Mouse (Mus musculus) erythroblast, adult 5-6 weeks (primary cell): Measurements from ENCODE around the gene Arf1. TPM values are rescaled to one million over a fixed set of nuclear protein-coding genes. Genes with fewer than 3 reads are reported as not detected.
"Not testable (repeated sequence)": the region's sequence is repeated elsewhere in the genome, so short reads cannot be mapped to it uniquely, and the experiment has no call there.

ENCODE experiments used
- ATAC-seq: replicated peaks from 2 replicates; pipeline ENCODE4 v1.8.0; 2016; ENCODE audit warnings: moderate number of reproducible peaks, mild to moderate bottlenecking, moderate TSS enrichment, inconsistent platforms; ENCODE audit not compliant: poor library complexity, low FRiP score, severe bottlenecking
- total RNA-seq, 2 experiments: library from RNA; stranded (forward) in 1 of 2; stranded (reverse) in 1 of 2; fragments of 150-400 nt in 1 of 2; fragments of 200-764, 138-1000 nt in 1 of 2; gene quantifications; 2 replicates each; pipeline versions ENCODE4 v1.2.3 to v1.2.4; 2015 to 2017; ENCODE audit warnings: low replicate concordance in 2 of 2

Arf1 gene
- total RNA-seq, 2 experiments from 2014 or later = 93.9 to 132 TPM

GRCm38 (mm10) chr11:59227604-59228121 is 407 bp downstream of the Arf1 start:
- ATAC-seq = peak; percentile 11

DNA sequence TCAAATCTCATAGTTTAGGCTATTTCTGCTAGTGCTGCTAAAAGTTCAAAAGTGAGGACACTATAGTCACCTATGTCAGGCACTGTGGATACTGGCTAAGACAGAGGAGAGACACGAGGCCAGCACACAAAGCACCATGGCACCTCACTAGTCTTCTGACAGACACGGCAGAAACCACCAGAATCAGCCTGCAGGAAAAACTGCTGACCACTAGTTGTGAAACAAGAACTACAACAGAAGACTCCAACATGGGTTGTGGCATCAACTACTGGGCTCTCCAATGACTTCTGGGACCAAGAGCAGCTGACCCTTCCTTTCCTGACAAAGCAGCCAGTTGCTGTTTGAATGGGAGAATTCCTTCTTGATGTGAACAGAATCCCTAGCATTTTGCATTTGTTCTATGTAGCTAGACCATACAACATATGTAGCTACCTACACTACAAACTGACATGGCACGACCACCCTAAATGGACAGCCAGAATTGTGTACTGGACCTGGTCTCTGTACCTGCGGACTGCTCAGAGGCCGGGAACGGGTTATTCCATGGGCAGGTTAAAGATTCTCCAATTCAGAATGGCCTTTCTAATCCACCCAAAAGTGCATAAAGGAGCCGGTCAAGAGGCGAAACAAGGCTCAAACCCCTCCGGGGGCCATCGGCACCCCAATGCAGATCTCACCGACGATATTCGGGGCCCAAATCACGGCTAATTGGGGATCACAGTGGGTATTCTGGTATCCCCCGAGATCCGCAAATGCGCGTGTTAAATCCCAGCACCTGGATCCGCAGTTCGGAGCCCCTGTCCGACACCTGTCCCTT is 1.1 kb downstream of the Arf1 start:
- ATAC-seq = 0 out of 2 replicates have a peak, but pooled peaks have one; percentile 6

- peak; percentile 36; the same call in 1 of the 2 replicates for ATAC-seq
These were observed 1.8 kb downstream of the Arf1 start for GRCm38 (mm10) chr11:59226251-59226650.

- ATAC-seq = no peak
These were observed 2.9 kb downstream of the Arf1 start for GRCm38 (mm10) chr11:59225167-59225566.

DNA sequence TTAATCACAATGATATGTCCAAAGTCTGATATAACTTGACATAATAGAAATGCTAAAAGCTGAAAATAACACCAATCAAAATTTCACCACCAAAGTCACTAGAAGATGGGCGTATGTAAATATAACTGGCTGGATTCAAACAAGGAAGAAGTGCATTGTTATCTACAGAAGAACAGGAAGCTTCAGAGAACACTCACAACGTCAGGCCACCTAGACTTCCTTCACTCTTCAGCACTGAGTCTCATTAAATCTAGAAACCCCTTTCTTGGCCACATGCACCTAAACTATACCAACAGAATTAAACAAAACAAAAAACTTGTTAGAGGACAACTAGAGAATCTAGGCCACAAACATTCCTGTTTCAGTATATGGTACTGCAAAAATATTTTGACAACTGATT is 3.6 kb downstream of the Arf1 start:
- no peak for ATAC-seq

GRCm38 (mm10) chr11:59224025-59224424 is 4.0 kb downstream of the Arf1 start:
- ATAC-seq = no peak

DNA sequence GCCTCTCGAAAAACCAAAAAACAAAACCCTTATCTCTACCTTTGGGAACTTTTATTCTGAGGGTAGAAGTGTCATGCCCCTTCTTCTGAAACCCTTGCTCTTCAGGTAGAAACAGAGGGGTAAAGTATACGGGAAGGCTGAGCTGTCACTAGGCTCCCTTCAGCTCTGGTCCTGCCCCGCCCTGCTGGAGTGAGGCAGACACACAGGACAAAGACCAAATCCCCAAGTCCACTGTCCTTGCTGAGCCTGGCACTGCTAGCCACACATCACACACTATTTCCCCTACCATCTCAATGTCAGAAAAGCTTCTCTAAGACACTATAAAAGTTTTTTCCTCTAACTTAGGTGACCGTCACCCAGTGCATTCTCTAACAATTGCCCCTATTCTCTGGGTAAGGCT is 5.8 kb downstream of the Arf1 start:
- no peak for ATAC-seq

- no peak for ATAC-seq
These were observed 6.5 kb downstream of the Arf1 start for GRCm38 (mm10) chr11:59221604-59222003.

DNA sequence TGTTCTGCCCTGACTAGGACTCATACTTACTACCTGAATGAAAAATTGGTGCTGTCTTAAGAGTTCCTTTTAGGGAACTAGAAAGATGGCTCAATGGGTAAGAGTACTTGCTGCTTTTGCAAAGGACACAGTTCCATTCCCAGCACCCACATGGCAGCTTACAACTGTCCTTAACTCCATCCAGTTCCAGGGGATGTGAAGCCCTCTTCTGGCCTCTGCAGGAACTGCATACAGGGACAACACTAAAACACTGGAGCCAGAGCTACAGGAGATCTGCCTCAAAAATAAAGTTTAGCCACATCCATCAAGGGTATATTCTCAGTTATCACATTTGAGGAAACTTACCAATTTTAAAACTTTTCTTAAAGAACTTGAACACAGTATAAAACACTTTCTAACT is 9.0 kb downstream of the Arf1 start:
- ATAC-seq = peak; percentile 68; the same call in 1 of the 2 replicates

DNA sequence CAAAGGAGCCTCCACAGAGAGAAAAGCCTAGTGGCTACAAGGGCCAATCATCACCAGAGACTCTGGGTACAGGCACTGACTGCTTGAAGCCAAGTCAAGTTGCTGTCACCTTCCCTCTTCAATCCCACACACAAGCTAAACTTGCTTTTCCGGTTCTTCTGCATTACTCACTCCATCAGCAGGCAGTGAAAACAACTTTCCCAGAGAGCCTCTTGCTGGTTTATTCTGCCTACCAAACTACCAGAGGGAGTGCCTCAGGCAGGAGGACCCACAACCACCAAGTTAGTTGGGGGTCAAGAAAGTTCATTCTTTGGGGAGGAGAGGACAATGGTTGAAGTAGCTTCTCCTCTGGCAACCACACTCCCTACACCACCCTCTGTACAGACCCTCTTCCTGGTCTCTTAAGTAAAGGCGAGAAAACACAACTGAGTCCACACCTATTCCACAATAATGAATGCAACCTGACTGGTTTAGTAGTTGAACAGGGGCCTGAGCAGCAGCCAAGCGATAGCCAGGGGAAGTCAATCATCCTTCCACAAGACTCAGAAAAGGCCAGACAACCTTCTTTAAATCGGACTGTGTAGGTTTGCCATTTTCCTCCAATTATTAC is 9.6 kb downstream of the Arf1 start:
- ATAC-seq = no peak

GRCm38 (mm10) chr11:59216955-59217354 is 11.1 kb downstream of the Arf1 start:
- no peak for ATAC-seq

GRCm38 (mm10) chr11:59212892-59213494 is 15.1 kb downstream of the Arf1 start:
- no peak for ATAC-seq

- not testable (repeated sequence) for ATAC-seq
These were observed 15.8 kb downstream of the Arf1 start for GRCm38 (mm10) chr11:59212320-59212719.

DNA sequence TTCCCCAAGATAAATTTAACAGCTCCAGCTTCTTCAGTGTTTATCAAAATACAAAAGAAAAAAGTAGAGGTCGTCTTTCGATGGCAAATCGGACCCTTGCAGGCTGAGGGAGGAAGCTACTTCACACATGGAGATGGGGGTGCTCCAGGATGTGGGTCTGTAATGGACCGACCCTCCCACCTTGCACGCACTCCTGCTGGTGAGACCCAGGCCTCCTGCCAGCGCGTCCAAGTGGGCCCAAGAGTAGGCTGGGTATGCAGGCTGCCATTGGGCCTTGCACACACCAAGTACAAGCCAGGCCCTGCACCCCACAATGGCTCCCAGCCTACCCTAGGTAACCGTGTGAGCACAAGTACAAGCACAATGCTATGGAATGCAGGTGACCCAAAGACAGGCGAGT is 16.5 kb downstream of the Arf1 start:
- not testable (repeated sequence) for ATAC-seq

GRCm38 (mm10) chr11:59210020-59210419 is 18.1 kb downstream of the Arf1 start:
- no peak for ATAC-seq

DNA sequence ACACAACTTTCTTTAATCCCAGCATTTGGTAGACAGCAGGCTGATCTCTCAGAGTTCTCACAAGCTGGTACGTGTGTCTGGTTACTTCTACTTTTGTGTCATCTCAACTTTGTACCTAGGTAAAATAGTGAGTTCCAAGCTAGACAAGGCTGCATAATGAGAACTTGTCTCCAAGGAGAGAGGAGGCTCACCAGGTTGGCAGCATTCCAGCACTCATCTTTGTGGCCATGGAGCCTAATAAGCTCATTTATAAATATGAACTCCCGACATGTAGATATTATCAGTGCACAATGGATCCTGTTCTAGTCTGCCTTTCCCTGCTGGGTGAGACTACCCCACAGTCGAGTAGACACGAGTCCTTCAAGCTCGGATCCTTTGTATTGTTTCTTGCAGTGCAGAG is 18.5 kb downstream of the Arf1 start:
- ATAC-seq = no peak

DNA sequence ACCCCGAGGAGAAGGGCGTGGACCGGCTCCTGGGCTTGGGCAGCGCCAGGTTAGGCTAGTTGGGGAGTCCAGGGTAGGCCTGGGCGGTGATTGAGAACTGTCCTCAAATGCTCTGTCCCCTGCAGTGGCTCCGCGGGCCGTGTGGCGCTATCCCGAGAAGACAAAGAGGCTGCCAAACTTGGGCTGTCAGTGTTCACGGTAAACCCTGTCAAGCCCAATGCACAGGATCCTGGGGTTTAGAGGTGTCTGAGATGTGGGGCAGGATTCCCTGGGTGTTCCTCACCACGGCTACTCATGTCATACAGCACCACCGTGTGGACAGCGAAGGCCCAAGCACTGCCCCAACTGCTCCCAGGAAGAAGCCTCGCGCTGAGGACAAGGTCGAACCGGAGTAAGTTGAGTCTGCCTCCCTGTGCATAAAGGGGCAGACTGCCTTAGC is 19.0 kb downstream of the Arf1 start:
- peak; percentile 86 for ATAC-seq

- ATAC-seq = peak; percentile 87
These were observed 19.8 kb downstream of the Arf1 start, which contains the start of gene 2310033P09Rik for GRCm38 (mm10) chr11:59208153-59208831. 2310033P09Rik (plus strand) TSS chr11:59208321.

DNA sequence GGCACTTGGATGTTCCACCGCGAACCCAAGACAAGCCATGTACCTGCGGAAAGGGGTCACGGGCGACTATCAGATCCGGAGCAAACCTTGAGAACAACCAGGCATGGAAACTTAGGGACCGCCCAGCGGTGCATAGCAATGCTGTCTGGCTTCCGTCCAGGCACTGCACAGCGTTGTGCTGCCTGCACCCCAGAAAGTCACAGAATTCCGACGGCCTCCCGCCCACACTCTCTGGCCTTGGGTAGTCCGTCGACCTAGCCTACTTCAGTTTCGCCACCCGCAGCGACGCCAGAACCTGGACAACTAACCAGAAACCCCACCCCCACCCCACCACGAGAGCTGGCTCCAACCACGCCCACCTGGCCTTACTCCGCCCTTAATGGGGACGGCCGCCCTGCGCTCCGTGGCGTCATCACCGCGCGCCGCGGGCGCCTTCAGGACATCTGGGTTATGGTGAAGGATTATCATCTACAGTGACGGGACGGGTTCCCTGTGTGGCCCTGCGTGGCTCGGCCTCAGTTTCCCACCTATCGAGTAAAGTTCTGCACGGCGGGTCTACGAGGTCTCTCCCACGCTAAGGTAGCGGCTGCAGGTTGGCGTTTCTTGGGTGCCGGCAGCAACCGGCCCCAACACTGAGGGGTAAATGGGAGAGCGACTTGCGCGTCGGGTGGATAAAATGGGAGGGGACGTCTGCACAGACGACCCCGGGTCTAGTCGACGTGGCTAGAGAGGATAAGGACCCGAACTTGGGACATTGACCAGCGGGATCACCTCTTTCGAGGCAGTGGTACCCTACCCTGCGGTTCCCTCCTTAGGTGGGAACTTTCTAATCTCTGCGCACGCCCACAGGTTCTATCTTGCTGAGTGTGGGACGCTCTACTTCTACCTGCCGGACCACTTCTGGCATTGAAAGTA is 25.7 kb downstream of the Arf1 start, which contains the start of gene Mrpl55:
Gene Mrpl55, plus strand, starts transcription at position 406 of the 915 bp plus-strand sequence.
- ATAC-seq = peak; percentile 94
